Mouse (Mus musculus) intestine, embryonic 14.5 days (tissue): ENCODE measurements around the gene Ripk3. TPM values are rescaled to one million over a fixed set of nuclear protein-coding genes. Genes with fewer than 3 reads are reported as not detected.

Experiments
- ATAC-seq: fragments of 200-750 bp; cut with Nextera tagmentation; replicated peaks from 2 replicates; pipeline ENCODE4 v1.8.0; 2017; ENCODE audit warnings: low read depth, moderate number of reproducible peaks, moderate TSS enrichment, moderate library complexity; ENCODE audit not compliant: low FRiP score, low TSS enrichment
- DNase-seq: peaks from one replicate; pipeline ENCODE4 v3.0.0-alpha.2; 2018; ENCODE audit warnings: low spot score
- H3K27ac ChIP-seq: fragments of 300-500 bp; sonication (generic); 2 replicates; pipeline ENCODE4 v1.5.1; 2014; ENCODE audit warnings: low read depth, mild to moderate bottlenecking, control low read depth
- H3K27me3 ChIP-seq: fragments of 300-500 bp; sonication (generic); replicated peaks from 2 replicates; pipeline ENCODE4 v1.6.1; 2014; ENCODE audit warnings: low read length, control low read depth; ENCODE audit not compliant: control insufficient read depth, insufficient read depth
- H3K36me3 ChIP-seq: fragments of 300-500 bp; sonication (generic); 2 replicates; pipeline ENCODE4 v1.6.1; 2014; ENCODE audit warnings: low read length, control low read depth; ENCODE audit not compliant: control insufficient read depth, insufficient read depth
- H3K4me1 ChIP-seq: fragments of 300-500 bp; sonication (generic); replicated peaks from 2 replicates; pipeline ENCODE4 v1.6.1; 2014; ENCODE audit warnings: low read length, control low read depth, mixed read lengths; ENCODE audit not compliant: control insufficient read depth, insufficient read depth
- H3K4me2 ChIP-seq: fragments of 300-500 bp; sonication (generic); 2 replicates; pipeline ENCODE4 v1.6.1; 2014; ENCODE audit warnings: low read length
- H3K4me3 ChIP-seq: fragments of 300-500 bp; sonication (generic); 2 replicates; pipeline ENCODE4 v1.5.1; 2014; ENCODE audit warnings: low read depth, low read length, control low read depth, mixed read lengths
- H3K9ac ChIP-seq: fragments of 300-500 bp; sonication (generic); 2 replicates; pipeline ENCODE4 v1.6.1; 2014; ENCODE audit warnings: mild to moderate bottlenecking, low read length
- H3K9me3 ChIP-seq: fragments of 300-500 bp; sonication (generic); 2 replicates; pipeline ENCODE4 v1.6.1; 2016; ENCODE audit warnings: low read length, control low read depth; ENCODE audit not compliant: control insufficient read depth
- WGBS: fragments of 180-500 bp; shearing (Covaris S2); extraction: QIAGEN DNeasy Blood & Tissue Kit; methylation state at CpG from one replicate; pipeline ENCODE4 v1.1.7; 2014; 5-methylcytosine and 5-hydroxymethylcytosine counted together
- polyA plus RNA-seq: library from polyadenylated mRNA; unstranded; fragments of >200 nt; fragmentation: Nextera tagmentation; extraction: Ambion mirVana; gene quantifications from 2 replicates; pipeline ENCODE4 v1.2.1, GENCODE M21; 2014

The Ripk3 gene
- polyA plus RNA-seq, 1 experiment from 2014 or later, result 48.5 TPM

DNA sequence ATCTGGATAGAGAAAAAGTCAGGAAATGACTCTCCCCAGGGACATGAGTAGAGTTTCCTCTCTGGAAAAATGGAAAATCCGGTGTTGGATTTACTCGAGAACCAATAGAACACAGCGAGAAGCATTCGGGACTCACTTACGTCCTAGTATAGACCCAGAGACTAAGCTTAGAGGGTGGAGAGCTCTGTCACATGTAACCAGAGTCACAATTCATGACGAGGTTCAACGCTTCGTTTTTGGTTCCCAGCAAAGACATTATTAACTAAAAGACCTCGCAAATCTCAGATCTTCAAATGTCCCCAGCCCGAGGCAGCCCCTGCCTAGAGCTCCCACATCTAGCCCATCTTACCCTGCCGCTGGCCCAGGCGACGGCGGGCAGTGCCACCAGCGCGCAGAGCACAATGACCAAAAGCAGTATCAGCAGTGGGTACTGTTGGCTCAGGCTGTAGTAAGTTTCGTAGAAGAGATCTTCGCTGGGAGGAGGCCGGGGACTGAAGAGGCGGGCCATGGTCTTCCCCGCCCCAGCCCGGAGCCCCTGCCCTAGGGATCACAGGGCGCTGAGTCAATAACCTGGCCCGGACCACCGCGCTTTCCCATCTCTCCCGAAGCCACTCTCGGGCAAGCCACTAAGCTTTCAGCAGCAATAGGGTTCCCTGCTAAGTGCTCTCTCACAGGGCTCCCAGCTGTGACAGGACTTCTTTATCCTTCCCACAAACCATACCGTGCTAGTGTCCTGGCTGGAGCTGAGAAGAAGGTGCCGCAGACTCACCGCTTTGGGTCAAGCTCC, 5.3 kb downstream of the Ripk3 start:
- Histone ChIP-seq H3K4me1 (peaks cover 19% of the 10 kb centered on the region), H3K36me3 (no peaks in the 10 kb centered on the region), H3K9me3 (no peaks in the 10 kb centered on the region), H3K27me3 (peaks cover 25% of the 10 kb centered on the region), H3K4me3 (peak overlapping the region; percentile 45), H3K4me2 (peak overlapping the region; percentile 79), H3K27ac (peak overlapping the region; percentile 33; the same call in 1 of the 2 replicates), H3K9ac (peak overlapping the region; percentile 44)
- DNase-seq (peak; percentile 66), ATAC-seq (no peak; the same call in 1 of the 2 replicates)
- WGBS, result 3% methylated on average over 29 of the region's 31 CpGs

DNA sequence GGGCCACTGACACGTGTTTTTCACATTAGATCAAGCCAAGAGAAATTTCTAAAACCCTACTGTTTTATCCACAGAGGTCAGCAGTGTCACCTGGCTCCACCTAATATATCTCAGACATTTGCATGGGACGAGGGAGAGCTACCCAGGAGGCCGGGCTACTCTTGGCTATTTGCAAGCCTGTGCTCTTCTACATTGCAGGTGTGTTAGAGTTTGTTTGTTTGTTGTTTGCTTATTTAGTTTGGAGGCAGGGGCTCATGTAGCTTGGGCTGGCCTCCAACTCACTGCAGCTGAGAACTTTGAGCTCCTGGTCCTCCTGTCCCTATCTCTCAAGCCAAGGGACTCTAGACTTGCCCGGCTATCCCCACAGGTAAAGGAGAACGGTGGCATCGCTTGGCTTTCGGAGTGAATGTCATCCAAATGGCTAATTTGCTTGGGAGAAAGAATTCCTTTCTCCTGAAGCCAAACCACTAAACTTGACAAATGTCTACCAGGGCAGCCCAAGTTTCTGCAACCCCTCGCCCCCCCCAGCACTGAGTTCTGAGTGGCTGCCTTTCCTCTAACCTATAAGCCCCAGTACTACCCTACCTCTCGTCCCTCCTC, 6.2 kb downstream of the Ripk3 start:
- peak overlapping the region; percentile 45 for H3K4me3 ChIP-seq
- H3K9ac ChIP-seq, result peak overlapping the region; percentile 17; the same call in 1 of the 2 replicates
- peaks cover 21% of the 10 kb centered on the region for H3K27me3 ChIP-seq
- ATAC-seq (no peak), DNase-seq (no peak)
- H3K27ac ChIP-seq, result no peak overlapping the region
- H3K9me3 ChIP-seq, result no peaks in the 10 kb centered on the region
- WGBS, result 63% methylated on average over 9 of the region's 9 CpGs
- H3K4me2 ChIP-seq, result peak overlapping the region; percentile 79
- peaks cover 19% of the 10 kb centered on the region for H3K4me1 ChIP-seq
- H3K36me3 ChIP-seq, result no peaks in the 10 kb centered on the region

DNA sequence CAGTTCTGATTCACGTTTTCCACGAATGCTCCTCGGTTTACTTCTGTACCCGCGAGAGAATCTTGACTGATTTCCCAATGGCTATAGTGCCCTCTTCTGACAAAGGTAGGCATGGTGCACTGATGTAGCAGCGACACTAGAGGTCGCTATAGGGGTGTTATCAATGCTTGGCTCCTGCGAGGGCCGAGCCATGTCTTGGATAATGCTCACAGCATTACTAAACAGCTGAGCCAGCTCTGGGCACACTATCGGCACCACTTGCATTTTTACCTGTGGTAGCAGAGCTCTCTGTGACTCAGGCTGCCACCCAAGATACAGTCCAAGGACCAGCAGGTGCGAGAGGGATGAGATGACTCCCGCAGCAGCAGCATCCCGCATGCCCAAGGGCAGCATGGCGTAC, 7.4 kb downstream of the Ripk3 start:
- Histone ChIP-seq H3K36me3 (no peaks in the 10 kb centered on the region), H3K4me2 (peak overlapping the region; percentile 26), H3K27me3 (peaks cover 16% of the 10 kb centered on the region), H3K27ac (no peak overlapping the region), H3K4me1 (peaks cover 23% of the 10 kb centered on the region), H3K4me3 (no peak overlapping the region), H3K9me3 (no peaks in the 10 kb centered on the region), H3K9ac (no peak overlapping the region)
- WGBS, result 15% methylated on average over 14 of the region's 14 CpGs
- no peak for ATAC-seq
- DNase-seq, result peak; percentile 77

DNA sequence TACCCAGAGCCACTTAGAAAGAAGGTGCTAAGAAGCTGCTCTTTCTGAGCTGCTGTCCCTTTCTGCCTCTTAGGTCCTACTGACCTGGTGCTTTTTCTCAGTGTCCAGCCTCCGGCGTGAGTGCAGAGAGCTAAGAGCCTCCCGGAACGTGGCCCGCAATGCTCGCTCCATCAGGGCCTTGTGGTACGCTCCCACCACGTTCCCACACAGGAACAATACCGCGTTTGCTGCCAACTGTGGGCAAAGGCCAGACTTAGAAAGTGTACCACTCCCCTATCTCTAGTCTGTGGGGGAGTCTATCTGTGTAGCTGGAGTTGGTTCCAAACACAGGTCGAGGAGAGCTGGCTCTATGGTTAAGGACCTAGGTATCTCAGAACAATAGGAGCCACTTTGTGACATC, 7.9 kb downstream of the Ripk3 start:
- Histone ChIP-seq H3K27ac (no peak overlapping the region), H3K27me3 (peaks cover 12% of the 10 kb centered on the region), H3K9ac (no peak overlapping the region), H3K9me3 (no peaks in the 10 kb centered on the region), H3K4me2 (no peak overlapping the region), H3K36me3 (no peaks in the 10 kb centered on the region), H3K4me1 (peaks cover 23% of the 10 kb centered on the region), H3K4me3 (no peak overlapping the region)
- DNase-seq, result no peak
- no peak for ATAC-seq
- 82% methylated on average over 11 of the region's 11 CpGs for WGBS

DNA sequence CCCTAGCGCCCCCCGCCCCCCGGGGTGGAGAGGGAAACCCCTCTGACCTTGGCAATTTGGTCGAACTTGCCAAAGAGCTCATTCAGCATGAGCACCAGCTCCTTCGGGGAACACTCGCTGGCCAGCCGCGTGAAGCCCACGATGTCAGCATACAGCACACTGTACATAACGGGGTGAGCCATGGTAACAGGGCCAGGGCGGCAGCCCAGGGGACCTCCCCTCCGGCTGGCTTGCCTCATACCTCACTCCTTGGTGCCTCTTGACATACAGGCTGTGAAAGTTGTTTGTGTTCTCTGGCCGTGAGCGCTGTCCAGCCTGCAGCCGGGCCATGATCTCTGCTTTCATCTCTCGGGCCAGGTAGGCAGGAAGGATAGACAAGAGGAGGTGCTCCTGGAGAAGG, 9.0 kb downstream of the Ripk3 start:
- no peak overlapping the region for H3K4me3 ChIP-seq
- no peak overlapping the region for H3K9ac ChIP-seq
- H3K36me3 ChIP-seq, result no peaks in the 10 kb centered on the region
- 67% methylated on average over 16 of the region's 16 CpGs for WGBS
- DNase-seq (no peak), ATAC-seq (no peak)
- peaks cover 23% of the 10 kb centered on the region for H3K4me1 ChIP-seq
- no peak overlapping the region for H3K27ac ChIP-seq
- peaks cover 10% of the 10 kb centered on the region; the same call in 1 of the 2 replicates for H3K27me3 ChIP-seq
- H3K9me3 ChIP-seq, result no peaks in the 10 kb centered on the region
- no peak overlapping the region for H3K4me2 ChIP-seq

DNA sequence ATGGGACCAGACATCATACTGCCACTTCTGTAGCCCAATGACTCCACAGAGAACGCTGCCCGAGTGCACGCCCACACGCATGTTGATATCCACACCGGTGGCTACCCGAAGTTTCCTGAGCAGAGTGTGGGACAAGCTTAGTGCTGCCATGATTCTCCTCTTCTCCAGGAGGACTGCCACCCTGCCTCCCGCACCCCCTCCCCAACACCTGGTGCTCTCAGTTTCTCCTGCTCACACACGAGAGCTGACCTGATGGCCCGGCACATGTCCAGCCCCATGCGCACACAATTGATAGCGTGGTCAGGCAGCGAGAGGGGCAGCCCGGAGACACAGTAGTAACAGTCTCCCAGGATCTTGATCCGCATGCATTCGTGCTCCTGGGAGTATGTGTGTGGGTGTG, 10.0 kb downstream of the Ripk3 start:
- H3K4me3 ChIP-seq, result no peak overlapping the region
- 91% methylated on average over 15 of the region's 15 CpGs for WGBS
- no peak overlapping the region for H3K4me2 ChIP-seq
- no peaks in the 10 kb centered on the region for H3K36me3 ChIP-seq
- peaks cover 19% of the 10 kb centered on the region for H3K4me1 ChIP-seq
- no peak overlapping the region for H3K27ac ChIP-seq
- H3K27me3 ChIP-seq, result peaks cover under 1% of the 10 kb centered on the region; the same call in 1 of the 2 replicates
- ATAC-seq, result no peak
- no peak overlapping the region for H3K9ac ChIP-seq
- no peaks in the 10 kb centered on the region for H3K9me3 ChIP-seq
- no peak for DNase-seq

DNA sequence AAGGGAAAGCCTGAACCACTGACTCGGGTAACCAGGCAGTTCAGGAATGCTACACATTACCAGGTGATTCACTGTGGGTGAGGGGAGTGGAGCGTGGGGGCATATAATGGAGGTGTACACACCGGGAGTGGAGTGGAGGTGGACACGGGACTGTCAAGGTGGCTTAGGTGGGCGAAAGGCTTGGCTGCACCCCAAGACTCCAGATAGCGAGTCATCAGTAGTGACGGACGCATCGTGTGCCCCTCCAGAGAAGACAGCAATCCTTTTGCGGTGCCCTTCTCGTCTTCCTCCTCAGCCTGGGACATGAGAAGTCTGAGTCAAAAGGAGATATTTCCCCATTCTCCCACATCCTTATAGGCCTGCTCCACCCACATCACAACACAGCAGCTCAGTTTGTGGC, 10.9 kb downstream of the Ripk3 start:
- WGBS, result 85% methylated on average over 11 of the region's 11 CpGs
- ATAC-seq, result no peak
- Histone ChIP-seq H3K9me3 (no peaks in the 10 kb centered on the region), H3K27ac (no peak overlapping the region), H3K4me2 (no peak overlapping the region), H3K27me3 (no peaks in the 10 kb centered on the region), H3K4me1 (peaks cover 17% of the 10 kb centered on the region), H3K9ac (no peak overlapping the region), H3K4me3 (no peak overlapping the region), H3K36me3 (no peaks in the 10 kb centered on the region)
- no peak for DNase-seq

DNA sequence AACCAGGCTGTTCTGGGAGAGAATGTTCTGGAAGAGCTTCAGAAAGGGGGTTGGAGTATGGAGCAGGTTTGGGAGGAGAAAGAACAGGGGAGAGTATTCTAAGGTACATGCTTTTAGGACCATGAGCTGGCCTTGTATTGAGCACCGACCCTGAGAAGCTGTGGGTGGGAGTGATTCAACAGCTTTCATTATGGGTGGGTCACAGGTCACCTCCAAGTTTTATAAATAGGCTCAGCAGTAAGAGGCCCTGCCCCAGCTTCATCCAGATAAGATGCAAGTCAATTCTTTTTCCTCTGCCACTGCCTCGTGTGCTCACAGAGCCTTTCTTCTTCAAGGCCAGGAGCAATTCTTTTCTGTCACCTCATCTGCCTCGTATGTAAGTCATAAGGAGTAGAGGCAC, 11.5 kb downstream of the Ripk3 start:
- Histone ChIP-seq H3K27ac (no peak overlapping the region), H3K4me1 (peaks cover 11% of the 10 kb centered on the region; the same call in 1 of the 2 replicates), H3K9ac (no peak overlapping the region), H3K9me3 (no peaks in the 10 kb centered on the region), H3K27me3 (0 out of 2 replicates have a peak, but pooled peaks cover 5% of the 10 kb centered on the region), H3K36me3 (no peaks in the 10 kb centered on the region), H3K4me3 (no peak overlapping the region), H3K4me2 (no peak overlapping the region)
- DNase-seq (no peak), ATAC-seq (no peak)
- WGBS, result 16% methylated on average over 3 of the region's 3 CpGs
